Mouse (Mus musculus): ENCODE results near the gene Ccdc71.

Gene Ccdc71

DNA sequence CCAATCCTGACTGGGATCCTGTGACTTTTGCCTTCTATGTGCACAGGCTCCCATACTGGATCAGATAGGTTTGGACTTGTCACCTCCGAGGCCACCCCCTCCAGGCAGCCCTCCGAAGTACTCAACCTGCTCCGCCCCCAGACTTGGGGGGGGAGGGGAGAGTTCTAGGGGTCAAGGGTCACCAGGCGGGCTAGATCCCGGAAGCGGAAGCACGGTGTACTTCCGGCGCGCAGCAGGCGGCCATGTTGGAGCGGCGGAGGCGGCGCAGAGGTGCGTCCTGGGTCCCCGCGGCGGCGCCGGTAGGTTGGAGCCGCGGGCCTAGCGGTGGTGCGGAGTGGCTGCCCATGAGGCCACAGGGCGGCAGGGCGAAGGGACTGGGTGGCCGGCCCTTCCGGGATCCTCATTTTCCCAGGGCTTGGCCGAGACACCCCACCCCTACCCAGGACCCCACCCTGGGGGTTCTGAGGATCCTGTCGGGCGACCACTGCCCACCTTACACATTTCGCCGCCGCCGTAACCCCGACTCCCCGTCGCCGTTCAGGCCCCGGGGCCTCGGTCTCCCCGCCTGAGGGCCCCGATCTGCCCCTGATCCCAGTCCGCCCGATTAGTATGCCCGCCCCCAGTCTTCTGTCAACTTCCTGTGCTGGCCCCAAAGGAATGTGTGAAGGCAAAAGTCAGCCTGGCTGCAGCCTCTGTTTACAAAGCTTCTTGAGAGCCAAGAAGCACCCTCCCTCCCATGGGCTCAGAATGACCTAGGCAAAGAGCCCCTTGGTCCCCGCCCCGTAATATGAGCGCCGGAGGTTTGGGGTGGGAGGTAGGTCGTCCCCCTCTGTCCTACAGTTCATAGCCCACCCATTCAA lies at the start of gene Ccdc71:
TSS of gene Ccdc71 (plus strand) at position 209 of the 860 bp plus-strand sequence.
- DNase-seq = peak; percentile 96 to 97

DNA sequence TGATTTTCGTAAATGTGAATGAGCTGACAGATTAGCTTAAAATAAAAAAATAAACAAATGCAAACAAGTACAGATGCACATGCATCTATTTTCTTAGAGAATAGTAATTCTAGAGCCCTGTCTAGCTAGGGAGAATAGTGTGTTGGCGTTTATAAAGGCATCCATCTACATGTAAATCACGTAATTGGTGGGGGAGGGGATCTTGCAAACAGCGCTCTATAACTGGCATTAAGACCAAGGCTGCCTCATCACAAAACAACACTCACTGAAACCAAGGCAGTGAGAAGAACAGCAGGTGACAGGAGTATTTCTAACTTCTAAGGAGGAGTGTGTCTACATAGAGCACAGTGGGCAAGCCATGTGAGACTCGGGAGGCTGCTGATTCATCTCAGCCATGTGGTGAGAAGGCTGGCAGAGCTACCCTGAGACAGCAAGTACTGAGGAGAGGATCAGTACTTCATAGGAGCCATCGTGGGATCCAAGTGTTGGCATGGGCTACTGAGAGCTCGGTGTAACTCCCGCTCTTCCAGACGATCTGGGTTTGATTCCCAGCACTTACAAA lies 48.9 kb upstream of the Ccdc71 start:
- no peak for DNase-seq

DNA sequence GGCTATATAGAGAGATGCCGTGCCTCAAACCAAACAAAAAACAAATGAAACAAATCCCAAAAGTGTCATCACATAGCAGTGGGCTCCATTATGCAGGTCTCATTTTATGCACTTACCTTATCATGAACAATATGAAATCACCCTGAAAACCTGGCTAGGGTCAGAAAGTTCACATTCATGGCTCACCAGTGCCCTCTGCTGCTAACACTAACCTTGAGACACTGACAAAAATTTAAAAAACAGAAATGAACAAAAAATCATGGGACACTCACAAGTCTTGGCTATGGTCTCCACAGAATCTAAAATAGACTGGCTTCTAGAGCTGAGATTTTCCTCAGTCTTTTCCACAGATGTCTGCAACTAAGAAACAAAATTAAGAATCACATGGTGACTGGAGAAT lies 48.1 kb upstream of the Ccdc71 start:
- DNase-seq = peak; percentile 49

GRCm38 (mm10) chr9:108428384-108428783 lies 31.9 kb upstream of the Ccdc71 start, which contains the start of gene Ccdc36:
Gene Ccdc36 (minus strand): TSS chr9:108428484.
- DNase-seq = no peak

DNA sequence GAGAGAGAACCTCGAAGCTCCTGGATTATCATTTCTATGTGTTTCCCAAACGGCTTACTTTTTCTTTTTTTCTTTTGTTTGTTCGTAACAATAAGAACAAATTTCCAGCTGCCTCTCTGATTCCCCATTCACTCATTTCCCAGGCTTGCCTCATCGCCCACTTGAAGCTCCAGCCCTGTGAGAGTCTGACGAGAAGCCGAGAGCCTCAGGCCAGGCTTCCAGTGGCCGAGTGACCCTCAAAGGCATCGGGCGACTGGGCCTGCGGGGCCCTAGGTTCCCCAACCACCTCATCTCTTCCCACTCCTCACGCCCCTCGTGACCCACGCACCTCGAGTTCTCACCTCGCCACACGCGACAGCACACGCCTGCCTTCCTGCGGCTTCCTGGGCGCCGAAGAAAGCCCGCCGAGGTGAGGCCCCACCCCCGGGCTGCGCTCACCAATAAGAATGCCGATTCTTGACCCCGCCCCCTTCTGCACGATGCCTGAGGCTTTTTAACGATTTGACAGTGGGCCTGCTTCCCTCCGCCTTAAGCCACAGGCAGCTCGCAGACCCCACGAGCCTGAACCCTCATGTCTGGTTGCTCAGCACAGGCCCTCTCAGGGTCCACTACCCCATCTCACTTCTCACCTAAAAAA lies 28.8 kb upstream of the Ccdc71 start:
- DNase-seq = peak; percentile 36 to 45

DNA sequence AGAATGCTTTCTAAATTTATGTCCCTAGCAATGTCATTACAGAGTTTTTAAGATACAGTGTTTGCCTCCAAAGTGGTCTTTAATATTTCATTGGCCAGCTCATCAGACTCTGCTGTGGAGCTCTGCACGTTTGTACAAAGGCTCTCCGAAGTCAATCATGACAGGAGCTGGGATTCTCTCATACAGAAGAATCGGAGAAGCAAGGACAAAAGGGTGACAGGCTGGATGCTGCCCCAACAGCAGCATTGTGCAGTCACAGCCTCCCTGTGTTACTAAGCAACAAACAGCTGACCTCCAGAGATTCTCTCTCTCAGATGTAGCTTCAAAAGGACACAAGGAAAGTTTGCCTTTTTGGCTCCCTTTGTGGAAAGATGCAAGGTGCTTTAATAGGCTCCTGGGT lies 24.1 kb upstream of the Ccdc71 start, which contains the start of gene BC048562:
TSS of gene BC048562 (plus strand) at position 301 of the 400 bp plus-strand sequence.
- DNase-seq = no peak

- peak; percentile 81 to 83 for DNase-seq
Observed at GRCm38 (mm10) chr9:108439176-108439575, 21.2 kb upstream of the Ccdc71 start.

DNA sequence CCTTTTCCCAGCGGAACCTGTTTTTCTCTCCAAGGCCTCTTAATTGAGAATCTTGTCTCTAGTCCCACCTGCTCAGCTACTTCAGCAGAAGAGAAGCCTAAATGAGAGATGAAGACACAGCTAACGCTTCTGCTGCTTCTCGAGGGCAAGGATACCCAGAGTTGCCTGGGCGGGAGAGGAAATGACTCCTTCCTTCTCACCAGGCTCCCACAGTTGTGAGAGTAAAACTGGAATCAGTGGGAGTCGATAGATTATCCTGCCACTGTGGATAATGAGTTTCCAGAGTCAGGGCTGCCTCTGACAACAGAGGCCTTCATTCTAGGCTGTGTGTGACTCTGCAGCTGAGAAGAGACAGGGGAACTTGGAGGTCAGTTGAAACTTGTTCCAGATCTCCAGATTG lies 19.8 kb upstream of the Ccdc71 start:
- DNase-seq = no peak

GRCm38 (mm10) chr9:108441236-108441919 lies 18.9 kb upstream of the Ccdc71 start:
- DNase-seq = peak; percentile 48 to 60

- DNase-seq = no peak
Observed at GRCm38 (mm10) chr9:108445125-108445524, 15.2 kb upstream of the Ccdc71 start.

DNA sequence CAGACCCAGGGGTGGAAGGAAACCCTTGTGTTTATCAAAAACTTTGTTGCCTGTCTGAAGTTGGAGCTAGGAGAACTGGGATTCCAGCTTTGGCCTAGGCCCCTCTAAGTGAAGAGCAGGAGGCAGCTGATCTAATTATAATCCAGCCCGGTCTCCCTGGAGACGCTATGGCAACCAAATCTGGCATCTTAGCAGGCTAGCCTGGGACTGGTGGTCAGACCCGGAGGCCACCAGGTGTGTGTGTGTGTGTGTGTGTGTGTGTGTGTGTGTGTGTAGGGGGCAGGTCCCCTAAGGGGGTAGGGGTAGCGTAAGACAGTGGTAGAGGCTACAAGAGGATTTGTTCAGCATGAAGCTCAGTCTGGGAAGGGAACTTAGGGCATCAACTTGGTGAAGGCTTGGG lies 10.5 kb upstream of the Ccdc71 start:
- DNase-seq = peak; percentile 80 to 83

- peak; percentile 70 to 74 for DNase-seq
Observed at GRCm38 (mm10) chr9:108450292-108451169, 9.8 kb upstream of the Ccdc71 start.

DNA sequence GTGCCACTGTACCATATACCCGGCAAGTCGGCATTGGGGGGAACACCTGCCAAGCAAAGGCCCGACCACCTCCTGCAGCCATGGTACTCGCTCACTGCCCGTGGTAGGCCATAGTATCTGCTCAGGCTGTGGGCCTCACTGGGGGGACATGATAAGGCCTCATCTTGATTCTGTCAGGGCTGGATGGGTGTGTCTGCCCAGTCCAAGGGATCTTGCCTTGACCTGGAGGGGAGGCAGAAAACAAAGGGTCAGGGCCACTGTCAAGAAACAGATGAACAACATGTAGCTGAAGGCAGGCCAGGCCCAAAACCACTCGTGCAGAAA lies 9.2 kb upstream of the Ccdc71 start:
- no peak for DNase-seq

DNA sequence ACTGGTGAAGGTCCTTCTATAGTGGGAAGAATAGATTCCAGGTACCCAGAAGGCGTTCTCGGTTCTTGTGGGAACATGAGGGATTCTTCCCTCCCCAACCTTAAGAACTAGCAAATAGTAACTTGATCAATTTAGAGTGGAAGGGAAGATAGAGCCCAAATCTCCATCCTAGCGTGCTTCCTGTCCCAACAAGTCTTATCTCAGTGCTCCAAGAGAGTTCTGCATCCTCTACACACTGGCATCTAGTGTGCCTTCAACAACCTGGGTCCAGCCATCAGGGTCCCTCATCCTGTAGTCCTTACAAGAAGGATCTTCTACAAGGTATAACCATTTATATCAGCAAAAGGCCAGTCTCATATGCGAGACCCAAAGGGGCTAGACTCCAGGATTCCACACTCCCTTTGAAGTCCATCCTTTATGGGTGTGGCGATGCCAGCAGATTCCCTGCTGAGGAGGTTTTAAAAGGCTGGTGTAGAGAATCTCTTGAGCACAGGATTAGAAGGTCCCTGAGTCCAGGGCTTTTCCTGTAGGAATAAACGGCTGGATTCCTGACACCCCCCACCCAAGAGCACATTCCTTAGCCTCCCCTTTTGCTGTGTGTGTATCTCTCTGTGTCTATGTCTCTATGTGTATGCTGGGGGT lies 8.7 kb upstream of the Ccdc71 start:
- no peak for DNase-seq

GRCm38 (mm10) chr9:108452291-108452906 lies 7.9 kb upstream of the Ccdc71 start:
- peak; percentile 97 to 98 for DNase-seq

DNA sequence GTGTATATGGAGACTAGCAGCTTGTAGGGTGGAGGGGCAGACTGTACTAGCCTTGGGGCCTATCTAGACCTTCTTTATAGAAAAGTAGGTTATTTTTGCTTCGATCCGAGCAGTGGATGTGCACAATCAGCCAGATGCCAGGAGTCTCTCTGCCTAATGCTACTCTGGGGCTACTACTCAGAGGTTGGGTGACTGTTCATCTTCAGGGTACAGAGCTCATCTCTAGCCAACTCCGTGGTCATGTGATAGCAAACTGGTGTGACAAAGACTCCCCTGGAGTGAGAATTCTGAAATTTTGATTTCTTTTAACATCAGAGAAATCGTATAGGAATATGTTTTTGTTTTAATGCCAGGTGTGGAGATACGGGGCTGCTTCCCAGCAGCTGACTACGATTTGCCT lies 7.4 kb upstream of the Ccdc71 start:
- DNase-seq = no peak

- DNase-seq = no peak
Observed at GRCm38 (mm10) chr9:108453458-108453857, 6.9 kb upstream of the Ccdc71 start.

GRCm38 (mm10) chr9:108454429-108454828 lies 5.9 kb upstream of the Ccdc71 start:
- no peak for DNase-seq

DNA sequence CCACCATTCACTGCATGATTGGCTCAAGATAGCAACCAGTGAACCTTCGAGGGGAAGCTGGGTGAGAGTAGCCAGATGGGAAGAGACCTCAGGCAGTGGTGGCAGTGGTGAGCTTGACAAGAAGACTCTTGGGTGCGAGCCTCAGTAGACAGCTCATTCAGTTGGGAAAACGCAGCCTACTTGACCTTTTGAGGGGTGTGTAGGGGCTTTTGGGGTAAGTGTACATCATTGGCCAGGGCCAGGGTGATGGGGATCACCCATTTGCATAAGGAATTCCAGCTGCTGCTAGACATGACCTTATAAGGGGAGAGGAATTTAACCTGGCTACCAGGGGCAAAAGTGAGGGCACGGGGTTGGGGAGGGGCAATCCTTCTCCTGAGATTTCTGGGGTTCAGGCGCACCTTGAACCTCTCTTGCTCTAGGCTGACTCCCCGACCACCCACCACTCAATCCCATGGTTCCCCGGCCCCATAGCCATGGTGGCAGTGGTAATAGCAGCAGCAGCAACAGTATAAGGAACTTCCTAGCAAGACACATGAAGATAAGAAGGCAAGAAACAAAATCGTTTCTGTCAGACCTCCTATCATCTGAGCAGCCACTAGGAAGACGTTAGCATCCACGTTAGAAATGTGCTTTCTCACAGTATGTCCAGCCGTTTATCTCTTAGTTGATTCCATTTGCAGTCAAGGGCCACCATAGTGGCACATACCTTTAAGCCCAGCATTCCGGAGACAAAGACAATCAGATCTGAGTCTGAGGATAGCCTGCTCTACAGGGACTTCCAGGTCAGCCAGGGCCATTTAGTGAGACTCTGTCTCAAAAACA lies 4.4 kb upstream of the Ccdc71 start:
- DNase-seq = no peak

- no peak for DNase-seq
Observed at GRCm38 (mm10) chr9:108456953-108457352, 3.4 kb upstream of the Ccdc71 start.

Measured in cerebellum, postnatal 10 days (tissue).